Mouse (Mus musculus): Measurements from ENCODE around the gene Med13l.

GRCm38 (mm10) chr5:118814052-118814451 is 253.6 kb downstream of the Med13l start:
- TF ChIP-seq TAL1 (IDR thresholded peaks at IDR 0.05; ENCODE audit: low read length) = no peak
- TF ChIP-seq GATA1 (IDR thresholded peaks at IDR 0.05; ENCODE audit: low read length) = no peak

Measured in erythroblast, embryonic 14.5 days (primary cell).